In the genomic region with DNA sequence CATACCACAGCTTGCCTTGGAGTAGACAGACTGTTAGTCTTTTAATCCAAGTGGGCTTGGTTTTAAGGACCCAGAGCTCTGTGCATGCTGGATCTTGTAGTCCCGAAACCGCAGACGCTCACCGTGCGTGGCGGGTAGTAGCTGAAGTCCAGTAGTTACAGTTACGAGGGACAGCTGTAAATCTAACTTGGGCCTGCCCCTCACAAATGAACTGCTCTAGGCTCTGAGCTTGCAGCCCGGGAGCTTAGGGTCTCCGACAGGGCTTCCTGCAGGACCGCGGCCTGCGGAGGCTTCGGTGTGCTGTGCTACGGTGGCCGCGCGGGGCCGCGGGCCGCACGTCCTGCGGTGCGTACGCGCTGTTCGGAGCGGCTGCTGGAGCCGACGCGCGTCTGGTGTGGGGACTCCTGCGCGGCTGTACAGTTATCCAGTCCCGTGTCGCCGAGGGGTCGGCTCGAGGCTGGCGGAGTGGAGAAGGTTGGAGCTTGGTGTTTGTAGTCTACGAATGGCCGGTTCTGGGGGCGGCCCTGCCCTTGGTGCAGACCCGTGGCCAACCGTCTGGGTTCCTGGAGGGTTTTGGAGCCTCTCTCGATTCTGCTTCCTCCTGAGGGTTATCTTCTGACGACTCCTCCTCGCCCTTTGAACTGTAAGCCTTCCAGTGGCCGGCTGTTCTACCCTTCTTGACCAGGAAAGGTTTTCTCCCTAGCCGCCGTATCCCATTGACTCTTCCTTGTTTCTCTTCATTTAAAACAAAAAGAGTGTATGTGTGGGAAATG, we compare ENCODE assay signal across 8 mouse cellular contexts. TPM values are rescaled to one million over a fixed set of nuclear protein-coding genes. Genes with fewer than 3 reads are reported as not detected.
DNase-seq lines count a peak whose midpoint lies in the region; ATAC-seq lines count a peak whose summit lies in the region.

A gene (plus strand): TSS at position 125 of the 773 bp plus-strand sequence.

- peak within 1 kb of the TSS; percentile 87 for H3K9ac ChIP-seq in hindbrain, embryonic 13.5 days

- H3K4me3 ChIP-seq in hindbrain, embryonic 13.5 days, result peak within 1 kb of the TSS; percentile 70

- H3K27me3 ChIP-seq in hindbrain, embryonic 13.5 days, result no peaks in the 10 kb centered on the region

- peak within 1 kb of the TSS; percentile 96 for H3K27ac ChIP-seq in hindbrain, embryonic 13.5 days

- under 1% methylated on average over 50 of the region's 50 CpGs for WGBS in hindbrain, embryonic 13.5 days

- 0 out of 2 replicates have a peak, but pooled peaks cover 12% of the 10 kb centered on the region for H3K4me1 ChIP-seq in hindbrain, embryonic 13.5 days (replicated peaks)

- DNase-seq in T-cell, adult 2 months (ENCODE audit: low spot score), result peak; percentile 53
- DNase-seq in cerebellum, postnatal 25 days, result peak; percentile 93 to 95
- DNase-seq in frontal cortex, postnatal 25 days (ENCODE audit: low spot score in 2 of 2), result peak; percentile 71 to 82
- DNase-seq in layer of hippocampus, postnatal 25 days (ENCODE audit: extremely low spot score in 1 of 2, low spot score in 1 of 2), result peak; percentile 72 to 95
- DNase-seq in lung, postnatal 14 days, result peak; percentile 79
- DNase-seq in ovary, postnatal 36 days (ENCODE audit: low spot score), result peak; percentile 85
- DNase-seq in thymus, postnatal 14 days, result peak; percentile 74

- 0 out of 2 replicates have a peak, but pooled peaks cover 4% of the 10 kb centered on the region for H3K36me3 ChIP-seq in hindbrain, embryonic 13.5 days

- H3K9me3 ChIP-seq in hindbrain, embryonic 13.5 days, result no peaks in the 10 kb centered on the region

- ATAC-seq in hindbrain, embryonic 13.5 days (ENCODE audit: low FRiP score), result peak; percentile 98

- peak within 1 kb of the TSS; percentile 60 for H3K4me2 ChIP-seq in hindbrain, embryonic 13.5 days

RNA-seq across cellular contexts. Expression of the gene that starts here (rescaled TPM):
- 16.3 and 16.9 TPM in 2 replicates for polyA plus RNA-seq in hindbrain, embryonic 13.5 days (2015; fragmentation: Nextera tagmentation; extraction: Ambion mirVana)
- total RNA-seq in layer of hippocampus, postnatal 25 days (2021), result 10 to 100 TPM; 32.5 to 35.1 TPM

Comparison
In these comparisons a context has a peak if more than half of its experiments do, and no peak if none do; other contexts are left out.
1. Peak in every context shown above with its lines: DNase-seq, ATAC-seq, H3K4me3 ChIP-seq and H3K27ac ChIP-seq.